Mouse (Mus musculus) left cerebral cortex, adult 8-10 months (tissue): ENCODE results near the gene Snta1. TPM values are rescaled to one million over a fixed set of nuclear protein-coding genes. Genes with fewer than 3 reads are reported as not detected.

ENCODE experiments used
- DNase-seq, 2 experiments: peaks; one replicate each; pipeline ENCODE4 v3.0.0; 2022; ENCODE audit warnings: low spot score in 2 of 2
- total RNA-seq, 4 experiments: library from RNA; stranded (reverse); gene quantifications; 2 replicates each; pipeline ENCODE4 v1.2.4; 2022

Snta1 gene
- 10 to 100 TPM; 30.9 to 34.4 (median 32.2) TPM for total RNA-seq

DNA sequence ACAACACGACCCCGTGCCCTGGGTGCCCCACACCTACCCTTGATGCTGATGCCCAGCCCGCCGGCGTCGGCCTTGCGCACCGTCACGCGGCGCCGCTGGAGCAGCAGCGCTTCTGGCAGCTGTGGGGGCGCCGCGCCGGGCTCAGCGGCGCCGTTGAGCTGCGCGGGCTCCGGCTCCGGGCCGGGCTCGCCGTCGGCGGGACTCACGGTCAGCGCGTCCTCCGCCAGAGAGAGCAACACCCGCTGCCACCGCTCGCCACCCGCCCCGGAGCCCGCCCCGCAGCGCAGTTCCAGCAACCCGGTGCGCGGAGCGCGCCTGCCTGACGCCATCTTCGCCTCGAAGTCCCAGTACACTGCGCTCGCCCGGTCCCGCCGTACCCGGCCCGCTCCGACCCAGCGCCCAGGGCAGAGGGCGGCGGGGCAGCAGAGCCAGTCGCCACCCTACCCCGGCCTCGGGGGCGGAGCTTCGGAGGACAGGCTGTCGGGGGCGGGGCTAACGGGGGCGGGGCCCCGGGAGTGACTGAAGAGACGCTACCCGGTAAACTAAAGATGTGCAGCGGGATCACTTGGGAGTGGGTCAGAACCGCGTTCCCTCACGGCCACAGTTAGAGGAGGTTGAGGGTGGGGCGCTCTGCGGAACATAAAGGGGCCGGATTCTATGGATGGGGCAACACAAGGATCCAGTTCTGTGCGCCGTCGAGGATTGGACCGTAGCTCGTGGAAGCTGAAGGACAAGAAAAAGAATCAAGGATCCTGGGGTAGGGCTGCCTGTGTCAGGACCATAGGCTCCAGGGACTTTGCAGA is at the start of gene Snta1:
TSS of gene Snta1 (minus strand) at position 457 of the 803 bp plus-strand sequence.
- DNase-seq = peak; percentile 70 to 76

DNA sequence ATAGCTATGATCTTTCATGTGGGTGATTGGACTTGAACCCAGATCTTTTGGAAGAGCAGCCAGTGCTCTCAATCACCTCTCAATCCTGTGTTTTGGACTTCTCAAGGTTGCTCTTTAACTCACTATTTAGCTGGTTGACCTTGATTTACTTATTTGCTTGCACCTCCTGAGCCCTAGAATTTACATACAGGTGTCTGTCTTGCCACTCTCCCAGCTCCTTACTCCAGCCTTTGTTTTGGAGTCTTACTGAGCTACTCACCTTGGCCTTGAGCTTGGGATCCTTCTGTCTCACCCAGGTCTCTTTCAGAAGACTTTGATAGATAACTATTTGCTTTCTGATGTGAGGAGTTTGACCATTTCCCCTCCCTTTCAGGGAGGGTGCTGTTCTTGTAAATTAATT is 48.7 kb upstream of the Snta1 start:
- no peak for DNase-seq

DNA sequence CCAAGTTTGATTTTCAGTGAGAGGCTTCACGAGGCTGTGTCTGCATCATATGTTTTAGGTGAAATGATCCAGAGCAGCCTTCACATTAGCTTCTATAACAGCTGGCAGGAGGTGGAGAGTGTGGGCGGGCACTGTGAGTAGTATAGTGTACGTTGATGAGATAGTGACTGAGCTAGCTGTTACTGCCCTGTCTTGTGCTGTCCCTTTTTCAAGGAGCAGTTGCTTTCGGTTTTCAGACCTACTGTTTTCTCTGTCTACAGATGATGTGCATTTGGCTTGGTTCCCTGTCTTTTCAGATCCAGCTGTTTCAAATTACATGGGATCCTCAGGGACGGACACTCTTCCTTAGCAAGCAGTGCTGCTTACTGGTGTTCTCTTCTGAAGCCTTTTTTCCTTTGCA is 47.9 kb upstream of the Snta1 start:
- DNase-seq = peak in 1 of 2 experiments; percentile 66

DNA sequence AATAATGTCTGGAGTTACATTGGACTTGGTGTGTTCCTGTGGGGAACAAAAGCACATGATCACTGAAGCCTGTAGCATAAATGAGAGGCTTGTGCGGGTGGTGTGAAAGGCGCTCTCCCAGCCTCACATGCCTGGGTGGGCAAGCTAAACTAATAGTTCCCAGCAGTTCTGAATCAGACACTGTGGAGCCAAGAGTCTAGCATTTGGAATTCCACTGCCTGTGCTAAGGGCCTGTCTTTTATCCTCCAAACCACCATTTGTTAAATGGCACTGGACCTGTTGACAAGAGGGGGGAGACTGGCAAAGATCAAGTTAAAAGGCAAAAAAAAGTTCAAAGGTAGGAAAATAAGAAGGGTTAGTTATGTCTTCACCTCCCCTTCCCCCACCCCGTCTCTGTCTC is 46.7 kb upstream of the Snta1 start:
- no peak for DNase-seq

DNA sequence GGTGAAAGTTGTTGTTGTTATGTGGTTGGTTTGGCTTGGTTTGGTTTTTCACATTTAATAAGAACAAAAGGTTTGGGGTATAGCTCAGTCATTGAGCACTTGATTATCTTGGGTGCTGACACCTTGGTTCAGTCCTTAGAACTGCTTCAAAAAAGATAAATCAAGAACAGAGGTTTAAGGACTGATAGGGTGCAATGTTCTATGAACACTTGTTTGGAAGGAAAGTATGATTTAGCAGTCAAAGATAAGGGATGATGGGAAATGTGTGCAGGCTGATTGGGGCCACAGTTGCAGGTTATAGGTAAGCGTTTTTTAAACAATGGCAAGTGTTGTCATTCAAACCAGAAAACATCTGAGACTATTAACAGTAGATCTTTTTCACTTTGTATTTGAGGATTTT is 46.2 kb upstream of the Snta1 start:
- no peak for DNase-seq

DNA sequence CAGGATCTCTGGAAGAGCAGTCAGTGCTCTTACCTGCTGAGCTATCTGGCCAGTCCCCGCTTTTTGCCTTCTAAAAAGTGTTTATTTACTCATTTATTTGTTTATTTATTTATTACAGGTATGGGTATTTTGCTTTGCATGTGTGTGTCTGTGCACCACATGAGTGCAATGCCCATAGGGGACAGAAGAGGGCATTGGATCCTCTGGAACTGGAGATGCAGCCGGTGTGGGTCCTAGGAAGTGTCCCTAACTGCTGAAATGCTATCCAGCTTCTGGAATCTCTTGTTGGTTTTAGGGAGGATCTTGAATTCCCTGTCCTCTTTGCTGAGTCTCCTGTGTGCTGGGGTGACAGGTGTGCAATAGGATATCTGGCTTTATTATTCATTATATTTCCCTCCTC is 45.1 kb upstream of the Snta1 start:
- no peak for DNase-seq

- DNase-seq = no peak
Measured at GRCm38 (mm10) chr2:154448633-154449032, 40.7 kb upstream of the Snta1 start.

- DNase-seq = no peak
Measured at GRCm38 (mm10) chr2:154447821-154448220, 39.9 kb upstream of the Snta1 start.

GRCm38 (mm10) chr2:154440453-154440852 is 32.6 kb upstream of the Snta1 start:
- DNase-seq = no peak

DNA sequence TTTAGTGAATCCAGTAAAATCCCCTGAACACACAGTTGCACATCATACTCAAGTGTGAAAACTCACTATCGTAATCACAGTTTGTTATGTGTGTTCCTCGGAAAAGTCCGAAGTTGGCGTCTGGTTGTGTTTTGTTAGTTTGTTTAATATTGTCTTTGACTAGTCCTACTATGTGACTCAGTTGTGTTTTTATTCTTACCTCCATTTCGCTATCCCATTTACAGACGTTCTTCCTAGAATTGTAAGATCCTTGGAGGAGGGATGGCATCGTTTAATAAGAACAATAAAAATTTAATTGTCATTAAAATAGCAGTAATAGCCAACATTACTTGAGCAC is 29.3 kb upstream of the Snta1 start:
- DNase-seq = no peak

DNA sequence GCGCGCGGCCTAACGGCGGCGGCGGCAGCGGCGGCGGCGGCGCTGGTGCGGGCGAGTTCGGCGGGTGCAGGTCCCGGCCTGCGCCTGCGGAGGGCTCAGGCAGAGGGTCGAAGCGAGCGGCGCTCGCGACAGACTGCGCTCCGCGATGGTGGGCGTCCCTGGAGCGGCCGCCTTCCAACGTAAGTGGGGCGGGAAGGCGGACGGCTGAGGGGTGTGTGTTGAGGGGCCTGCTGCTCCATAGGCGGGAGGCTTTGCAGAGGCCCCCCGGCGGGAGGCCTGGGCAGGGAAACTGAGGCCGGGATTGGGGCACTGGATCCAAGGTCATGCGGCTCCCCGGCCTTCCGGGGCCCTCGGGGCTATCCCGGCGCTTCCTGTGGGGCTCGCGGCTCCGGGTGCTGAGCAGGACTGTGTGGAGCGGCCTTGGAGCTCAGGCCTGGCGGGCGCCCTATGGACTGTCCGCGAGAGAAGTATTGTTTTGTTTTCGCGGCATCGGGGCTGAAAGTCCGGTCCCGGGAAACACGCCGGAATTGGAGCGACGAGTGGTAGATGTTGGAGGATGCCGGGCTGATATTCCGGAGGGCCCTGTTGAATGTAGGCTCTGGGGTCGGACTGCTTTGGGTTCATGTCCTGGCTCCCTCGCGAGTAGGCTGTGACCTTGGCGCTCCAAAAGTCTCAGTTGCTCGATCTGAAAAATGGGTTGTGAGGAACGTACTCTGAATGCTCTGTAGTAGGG is 28.7 kb upstream of the Snta1 start, which contains the start of gene Cbfa2t2:
TSS of gene Cbfa2t2 (plus strand) at position 24 of the 733 bp plus-strand sequence.
- peak; percentile 39 to 42 for DNase-seq

GRCm38 (mm10) chr2:154436076-154436457 is 28.2 kb upstream of the Snta1 start:
- DNase-seq = peak; percentile 87 to 98

- DNase-seq = no peak
Measured at GRCm38 (mm10) chr2:154434690-154435089, 26.8 kb upstream of the Snta1 start.

DNA sequence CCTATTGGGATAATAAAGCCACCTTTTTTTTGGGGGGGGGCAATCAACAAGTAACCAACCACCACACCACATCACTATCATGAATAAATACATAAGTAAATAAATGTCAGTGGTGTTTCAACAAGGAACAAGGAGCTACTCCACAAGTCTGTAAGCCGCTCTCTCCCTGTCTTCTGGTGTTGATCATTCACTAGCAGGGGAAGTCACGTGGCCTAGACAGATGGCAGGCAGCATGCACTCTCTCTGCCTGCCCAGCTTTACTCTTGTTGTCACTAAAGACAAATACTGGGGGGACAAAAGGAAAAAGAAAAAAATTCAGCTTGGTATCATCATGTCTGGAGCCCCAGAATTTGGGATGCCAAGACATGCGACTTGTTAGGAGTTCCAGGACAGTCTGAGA is 25.5 kb upstream of the Snta1 start:
- no peak for DNase-seq

GRCm38 (mm10) chr2:154432696-154433095 is 24.8 kb upstream of the Snta1 start:
- DNase-seq = no peak

GRCm38 (mm10) chr2:154430566-154430965 is 22.7 kb upstream of the Snta1 start:
- DNase-seq = no peak

- no peak for DNase-seq
Measured at GRCm38 (mm10) chr2:154427853-154428360, 20.0 kb upstream of the Snta1 start.

DNA sequence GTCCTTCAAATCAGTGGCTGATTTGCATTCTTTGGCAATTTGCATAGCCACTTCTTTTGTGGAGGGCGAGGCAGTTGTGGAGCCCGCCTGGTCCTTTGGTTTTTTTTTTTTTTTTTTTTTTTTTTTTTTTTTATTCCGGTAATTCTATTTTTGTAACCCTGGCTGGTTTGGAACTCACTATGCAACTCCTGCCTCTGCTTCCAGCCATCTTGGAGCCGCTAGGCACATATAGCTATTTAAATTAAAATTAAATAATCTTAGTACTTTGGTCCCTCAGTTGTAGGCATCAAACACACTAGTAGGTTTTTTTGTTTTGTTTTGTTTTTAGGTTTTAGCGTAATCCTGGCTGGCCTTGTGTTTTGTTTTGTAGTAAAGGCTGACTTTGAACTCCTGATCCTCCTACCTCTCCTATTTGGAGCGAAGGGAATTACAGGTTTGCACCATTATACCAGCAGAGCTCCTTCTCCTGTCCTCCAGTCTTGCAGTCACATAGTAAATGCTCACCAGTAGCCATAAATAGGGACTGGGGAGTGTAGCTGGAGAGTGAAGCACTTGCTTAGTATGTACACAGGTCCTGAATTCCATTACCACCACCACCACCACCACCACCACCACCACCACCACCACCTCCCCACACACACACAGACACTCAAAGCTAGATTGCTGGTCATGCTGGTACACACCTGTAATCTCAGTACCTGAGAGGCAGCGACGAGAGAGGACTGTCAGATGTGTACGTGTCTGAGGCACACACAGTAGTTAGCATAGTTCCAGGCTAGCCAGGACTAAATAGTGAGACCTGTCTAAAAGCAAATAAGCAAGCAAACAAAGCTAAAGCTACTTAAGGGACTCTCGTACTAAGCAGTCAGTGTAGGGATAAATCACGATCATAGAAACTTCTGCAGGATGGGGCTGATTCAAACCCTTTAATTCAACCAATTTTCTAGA is 19.3 kb upstream of the Snta1 start:
- DNase-seq = no peak

DNA sequence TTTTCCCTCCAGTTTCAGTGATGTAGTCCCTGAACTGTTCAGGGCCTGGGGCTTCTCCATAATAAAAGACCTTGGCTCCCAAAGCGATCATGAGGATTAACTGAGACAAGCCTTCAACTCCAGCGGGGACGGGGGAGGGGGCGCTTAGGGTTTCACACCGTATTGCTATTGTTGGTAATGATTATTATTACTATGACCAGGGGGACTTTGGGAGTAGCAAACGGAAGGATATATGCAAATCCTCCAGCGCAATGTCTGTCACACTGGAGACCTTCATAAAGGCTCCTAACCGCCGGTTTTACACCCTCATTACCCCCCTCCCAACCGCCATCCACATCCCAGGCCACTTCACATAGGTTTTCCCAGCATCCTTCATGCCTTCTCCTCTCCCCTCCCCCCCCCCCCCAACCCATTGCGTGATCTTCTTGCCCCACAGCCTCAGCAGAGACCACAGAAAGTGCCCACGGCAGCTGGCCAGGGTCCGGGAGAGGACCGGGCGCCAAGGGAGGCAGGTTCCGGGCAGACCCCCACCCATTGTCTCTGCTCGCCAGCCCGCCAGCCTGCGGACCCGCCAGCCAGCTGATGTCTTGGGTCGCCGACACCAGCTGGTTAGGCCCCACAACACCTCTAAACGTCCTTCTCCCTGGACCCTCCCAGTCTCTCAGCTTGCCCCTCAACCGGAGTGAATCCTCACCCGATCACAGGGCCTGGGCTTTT is 18.4 kb upstream of the Snta1 start:
- DNase-seq = no peak

DNA sequence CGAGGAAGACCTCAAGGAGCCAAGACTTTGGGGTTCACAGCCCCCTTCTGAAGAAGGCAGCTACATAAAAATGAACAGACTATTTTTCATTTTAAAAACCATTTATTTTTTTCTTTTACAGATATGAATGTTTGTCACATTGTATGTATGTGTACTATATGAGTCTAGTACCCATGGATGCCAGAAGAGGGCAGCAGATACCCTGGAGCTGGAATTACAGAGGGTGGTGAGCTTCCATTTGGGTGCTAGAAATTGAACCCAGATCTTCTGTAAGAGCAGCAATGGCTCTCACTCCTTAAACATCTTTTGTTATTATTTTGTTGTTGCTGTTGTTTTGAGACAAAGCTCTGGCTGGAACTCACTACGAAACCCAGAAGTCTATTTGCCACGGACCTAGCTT is 17.6 kb upstream of the Snta1 start:
- no peak for DNase-seq

DNA sequence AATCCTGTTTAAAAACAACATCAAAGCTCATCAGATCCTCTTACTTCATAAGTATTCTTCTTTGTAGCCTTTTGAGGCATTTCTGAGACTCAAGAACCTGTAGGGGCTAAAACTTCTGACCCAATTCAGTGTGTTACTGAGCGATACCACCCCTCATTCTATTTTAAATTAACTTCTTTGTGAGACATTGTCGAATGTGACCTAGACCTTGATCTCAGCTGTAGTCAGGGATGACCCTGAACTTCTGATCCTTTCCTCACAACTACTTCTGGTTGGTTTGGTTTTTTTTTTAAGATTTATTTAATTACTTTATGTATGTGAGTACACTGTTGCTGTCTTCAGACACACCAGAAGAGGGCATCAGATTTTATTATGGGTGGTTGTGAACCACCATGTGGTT is 15.6 kb upstream of the Snta1 start:
- no peak for DNase-seq
